Mouse (Mus musculus) embryonic fibroblast, embryonic 13.5 days (primary cell): ENCODE data around the gene Naa40.

Experiments
- CTCF ChIP-seq: IDR thresholded peaks from 2 replicates; pipeline ENCODE4 v1.5.1; 2011; ENCODE audit warnings: mild to moderate bottlenecking, control low read depth, low read length, moderate library complexity, borderline replicate concordance; ENCODE audit not compliant: insufficient read depth
- POLR2A ChIP-seq: IDR thresholded peaks from 2 replicates; pipeline ENCODE4 v1.6.1; 2011; ENCODE audit warnings: low read depth, mild to moderate bottlenecking, control low read depth, low read length, moderate library complexity

DNA sequence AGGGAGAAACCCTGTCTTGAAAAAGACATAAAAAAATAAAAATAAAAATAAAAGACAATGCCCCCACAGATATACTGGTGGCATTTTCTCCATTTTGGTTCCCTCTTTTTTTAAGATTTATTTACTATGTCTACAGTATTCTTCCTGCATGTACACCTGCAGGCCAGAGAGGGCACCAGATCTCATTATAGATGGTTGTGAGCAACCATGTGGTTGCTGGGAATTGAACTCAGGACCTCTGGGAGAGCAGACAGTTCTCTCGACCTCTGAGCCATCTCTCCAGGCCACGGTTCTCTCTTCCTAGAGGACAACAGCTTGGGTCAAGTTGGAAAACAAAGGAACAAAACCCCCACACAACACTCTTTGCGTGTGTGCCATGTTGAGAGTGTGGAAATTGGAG, 21.0 kb upstream of the Naa40 start:
- TF ChIP-seq POLR2A (no peak), CTCF (no peak)
